Mouse (Mus musculus) gastrocnemius, adult 2 months (tissue): Measurements from ENCODE around the gene Olfr1311. TPM values are rescaled to one million over a fixed set of nuclear protein-coding genes. Genes with fewer than 3 reads are reported as not detected.
"Not testable (repeated sequence)": the region's sequence is repeated elsewhere in the genome, so short reads cannot be mapped to it uniquely, and the experiment has no call there.

ENCODE experiments used
- DNase-seq: peaks from one replicate; pipeline ENCODE4 v3.0.0; 2022
- H3K27ac ChIP-seq: fragments of 200-600 bp; 2 replicates; pipeline ENCODE4 v1.8.1; 2022; ENCODE audit warnings: mild to moderate bottlenecking
- H3K4me3 ChIP-seq: fragments of 200-600 bp; 2 replicates; pipeline ENCODE4 v1.8.1; 2022; ENCODE audit warnings: mild to moderate bottlenecking, moderate library complexity
- CTCF ChIP-seq: fragments of 200-600 bp; IDR thresholded peaks from 2 replicates; pipeline ENCODE4 v1.8.1; 2022; ENCODE audit warnings: antibody characterized with exemption, mild to moderate bottlenecking, moderate library complexity
- intact Hi-C: fragments of 180-260 bp; cut with DNase I; formaldehyde crosslinking; loops from one replicate; pipeline ENCODE4 v1.15.1; 2025
- long read RNA-seq, 2 experiments: library from polyadenylated mRNA; stranded (forward); transcript quantifications; one replicate each; pipeline ENCODE4 v2.0.0; 2021
- total RNA-seq, 2 experiments: library from RNA; stranded (reverse); gene quantifications; 2 replicates each; pipeline ENCODE4 v1.2.3; 2021

The Olfr1311 gene
- not detected for total RNA-seq
- long read RNA-seq, experiment 1, result 0 reads
- long read RNA-seq, experiment 2, result 0 reads

- no peak for TF ChIP-seq CTCF
- Histone ChIP-seq H3K27ac (no peak within 1 kb of the TSS), H3K4me3 (no peak within 1 kb of the TSS)
- intact Hi-C loops, result no loop called here
- no peak for DNase-seq
These were observed at the start of gene Olfr1311 for GRCm38 (mm10) chr2:112024312-112024711. Gene Olfr1311 (minus strand): TSS chr2:112024412.

- Histone ChIP-seq H3K4me3 (no peak within 1 kb of the TSS), H3K27ac (no peak within 1 kb of the TSS)
- DNase-seq, result no peak
- intact Hi-C loops, result no loop called here
- TF ChIP-seq CTCF, result no peak
These were observed 25.9 kb upstream of the Olfr1311 start, which contains the start of gene Olfr1312 for GRCm38 (mm10) chr2:112050138-112050537. Gene Olfr1312 (minus strand): TSS chr2:112050238.

- intact Hi-C loops, H3K27ac ChIP-seq, H3K4me3 ChIP-seq, DNase-seq: not testable (repeated sequence)
These were observed 2.8 kb upstream of the Olfr1311 start for GRCm38 (mm10) chr2:112026971-112027370.

- Histone ChIP-seq H3K4me3 (no peak overlapping the region), H3K27ac (no peak overlapping the region)
- DNase-seq, result no peak
- intact Hi-C loops, result no loop called here
- no peak for TF ChIP-seq CTCF
These were observed 9.3 kb downstream of the Olfr1311 start for GRCm38 (mm10) chr2:112014900-112015299.

- no peak for TF ChIP-seq CTCF
- intact Hi-C loops, result no loop called here
- no peak for DNase-seq
- Histone ChIP-seq H3K4me3 (no peak within 1 kb of the TSS), H3K27ac (no peak within 1 kb of the TSS)
These were observed 11.6 kb downstream of the Olfr1311 start, which contains the start of gene Olfr1310 for GRCm38 (mm10) chr2:112012608-112013007. Gene Olfr1310 (minus strand): TSS chr2:112012708.

GRCm38 (mm10) chr2:111990181-111990580 is 34.0 kb downstream of the Olfr1311 start, which contains the start of gene Olfr1309:
Gene Olfr1309 (minus strand): TSS chr2:111990281.
- DNase-seq, result no peak
- intact Hi-C loops, result no loop called here
- Histone ChIP-seq H3K4me3 (no peak within 1 kb of the TSS), H3K27ac (no peak within 1 kb of the TSS)
- TF ChIP-seq CTCF, result no peak

Other genes starting within 250 kb of the Olfr1311 start
- not detected for gene Olfr1302, start 247.0 kb downstream of the Olfr1311 start, total RNA-seq
- not detected for gene Olfr1303, start 204.1 kb downstream of the Olfr1311 start, total RNA-seq
- gene Olfr1305, start 147.3 kb downstream of the Olfr1311 start, total RNA-seq, result not detected
- gene Olfr1306, start 108.1 kb downstream of the Olfr1311 start, total RNA-seq, result not detected
- gene Olfr1307, start 75.0 kb downstream of the Olfr1311 start, total RNA-seq, result not detected
- gene Olfr1308, start 59.5 kb downstream of the Olfr1311 start, total RNA-seq, result not detected
- not detected for gene Olfr1309, start 34.1 kb downstream of the Olfr1311 start, total RNA-seq
- not detected for gene Olfr1310, start 11.7 kb downstream of the Olfr1311 start, total RNA-seq
- gene Olfr1312, start 25.8 kb upstream of the Olfr1311 start, total RNA-seq, result not detected
- not detected for gene Olfr1313, start 53.4 kb upstream of the Olfr1311 start, total RNA-seq
- not detected for gene Olfr1314, start 72.4 kb upstream of the Olfr1311 start, total RNA-seq
- not detected for gene Olfr1315-ps1, start 91.0 kb upstream of the Olfr1311 start, total RNA-seq
- gene Olfr1316, start 110.6 kb upstream of the Olfr1311 start, total RNA-seq, result not detected
- gene Olfr1317, start 115.9 kb upstream of the Olfr1311 start, total RNA-seq, result not detected
- gene Olfr1318, start 129.8 kb upstream of the Olfr1311 start, total RNA-seq, result not detected
- 1 to 10 TPM in 1 of 2 experiments, under 1 TPM in 1; 0.99 to 1.5 TPM for gene Lpcat4, start 215.1 kb upstream of the Olfr1311 start, total RNA-seq
- gene Nutm1, start 234.9 kb upstream of the Olfr1311 start, total RNA-seq, result not detected
- gene Nop10, start 237.5 kb upstream of the Olfr1311 start, total RNA-seq, result 10 to 100 TPM; 51.6 to 64.3 TPM
- 10 to 100 TPM; 25.5 to 26.6 TPM for gene Slc12a6, start 241.4 kb upstream of the Olfr1311 start, total RNA-seq
- 1 to 10 TPM in 1 of 2 experiments, under 1 TPM in 1; 0.71 to 1.8 TPM for gene Gm21985, start 241.9 kb upstream of the Olfr1311 start, total RNA-seq